Mouse (Mus musculus): ENCODE data around the gene Hvcn1. TPM values are rescaled to one million over a fixed set of nuclear protein-coding genes. Genes with fewer than 3 reads are reported as not detected.
"Not testable (repeated sequence)": the region's sequence is repeated elsewhere in the genome, so short reads cannot be mapped to it uniquely, and the experiment has no call there.

Hvcn1 gene
- polyA plus RNA-seq, 1 experiment from 2014 or later = 14.6 TPM

- Histone ChIP-seq H3K9me3 (ENCODE audit: low read length) (no peaks in the 10 kb centered on the region), H3K4me2 (replicated peaks; ENCODE audit: low read depth, low read length) (no peak overlapping the region), H3K4me3 (ENCODE audit: low read length) (no peak overlapping the region), H3K4me1 (ENCODE audit: insufficient read depth, low read length) (no peaks in the 10 kb centered on the region), H3K36me3 (ENCODE audit: insufficient read depth, low read length) (no peaks in the 10 kb centered on the region), H3K27me3 (ENCODE audit: insufficient read depth, low read length) (no peaks in the 10 kb centered on the region), H3K27ac (ENCODE audit: low read length) (no peak overlapping the region), H3K9ac (replicated peaks; ENCODE audit: low read length) (no peak overlapping the region)
- ATAC-seq (ENCODE audit: low FRiP score, low TSS enrichment) = no peak
- WGBS = 85% methylated on average over 4 of the region's 4 CpGs
Measured at GRCm38 (mm10) chr5:122200872-122201271, 5.7 kb upstream of the Hvcn1 start.

- Histone ChIP-seq H3K4me2 (replicated peaks; ENCODE audit: low read depth, low read length) (no peak overlapping the region), H3K4me3 (ENCODE audit: low read length) (no peak overlapping the region), H3K4me1 (ENCODE audit: insufficient read depth, low read length) (no peaks in the 10 kb centered on the region), H3K9ac (replicated peaks; ENCODE audit: low read length) (no peak overlapping the region), H3K27me3 (ENCODE audit: insufficient read depth, low read length) (no peaks in the 10 kb centered on the region), H3K27ac (ENCODE audit: low read length) (no peak overlapping the region), H3K36me3 (ENCODE audit: insufficient read depth, low read length) (no peaks in the 10 kb centered on the region), H3K9me3 (ENCODE audit: low read length) (no peaks in the 10 kb centered on the region)
- 84% methylated on average over 6 of the region's 6 CpGs for WGBS
- no peak for ATAC-seq (ENCODE audit: low FRiP score, low TSS enrichment)
Measured at GRCm38 (mm10) chr5:122201904-122202303, 4.7 kb upstream of the Hvcn1 start.

GRCm38 (mm10) chr5:122204180-122204579 is 2.4 kb upstream of the Hvcn1 start:
- no peak overlapping the region for H3K4me3 ChIP-seq (ENCODE audit: low read length)
- no peaks in the 10 kb centered on the region for H3K36me3 ChIP-seq (ENCODE audit: insufficient read depth, low read length)
- H3K27ac ChIP-seq (ENCODE audit: low read length) = no peak overlapping the region
- WGBS = 58% methylated on average over 2 of the region's 2 CpGs
- no peak overlapping the region for H3K9ac ChIP-seq (replicated peaks; ENCODE audit: low read length)
- no peaks in the 10 kb centered on the region for H3K27me3 ChIP-seq (ENCODE audit: insufficient read depth, low read length)
- no peak for ATAC-seq (ENCODE audit: low FRiP score, low TSS enrichment)
- no peak overlapping the region for H3K4me2 ChIP-seq (replicated peaks; ENCODE audit: low read depth, low read length)
- peaks cover 5% of the 10 kb centered on the region for H3K4me1 ChIP-seq (ENCODE audit: insufficient read depth, low read length)
- H3K9me3 ChIP-seq (ENCODE audit: low read length) = no peaks in the 10 kb centered on the region

GRCm38 (mm10) chr5:122208909-122209308 is 2.3 kb downstream of the Hvcn1 start:
- WGBS = 40% methylated on average over 6 of the region's 6 CpGs
- peak overlapping the region; percentile 79 for H3K27ac ChIP-seq (ENCODE audit: low read length)

GRCm38 (mm10) chr5:122209591-122210368 is 3.2 kb downstream of the Hvcn1 start:
- Histone ChIP-seq H3K9me3 (ENCODE audit: low read length) (no peaks in the 10 kb centered on the region), H3K27me3 (ENCODE audit: insufficient read depth, low read length) (no peaks in the 10 kb centered on the region), H3K4me3 (ENCODE audit: low read length) (peak overlapping the region; percentile 49), H3K4me2 (replicated peaks; ENCODE audit: low read depth, low read length) (peak overlapping the region; percentile 64), H3K4me1 (ENCODE audit: insufficient read depth, low read length) (peaks cover 22% of the 10 kb centered on the region), H3K9ac (replicated peaks; ENCODE audit: low read length) (peak overlapping the region; percentile 70), H3K27ac (ENCODE audit: low read length) (peak overlapping the region; percentile 79), H3K36me3 (ENCODE audit: insufficient read depth, low read length) (no peaks in the 10 kb centered on the region)
- WGBS = 2% methylated on average over 21 of the region's 21 CpGs
- peak; percentile 92 for ATAC-seq (ENCODE audit: low FRiP score, low TSS enrichment)

More at GRCm38 (mm10) chr5:122208909-122209308, 2.3 kb downstream of the Hvcn1 start:
- Histone ChIP-seq H3K36me3 (ENCODE audit: insufficient read depth, low read length) (no peaks in the 10 kb centered on the region), H3K4me2 (replicated peaks; ENCODE audit: low read depth, low read length) (peak overlapping the region; percentile 64), H3K9ac (replicated peaks; ENCODE audit: low read length) (peak overlapping the region; percentile 70; the same call in 1 of the 2 replicates), H3K9me3 (ENCODE audit: low read length) (no peaks in the 10 kb centered on the region), H3K27me3 (ENCODE audit: insufficient read depth, low read length) (no peaks in the 10 kb centered on the region), H3K4me3 (ENCODE audit: low read length) (no peak overlapping the region), H3K4me1 (ENCODE audit: insufficient read depth, low read length) (peaks cover 22% of the 10 kb centered on the region)
- ATAC-seq (ENCODE audit: low FRiP score, low TSS enrichment) = no peak

GRCm38 (mm10) chr5:122210890-122211289 is 4.3 kb downstream of the Hvcn1 start:
- no peak overlapping the region for H3K4me3 ChIP-seq (ENCODE audit: low read length)
- no peak for ATAC-seq (ENCODE audit: low FRiP score, low TSS enrichment)
- H3K27ac ChIP-seq (ENCODE audit: low read length) = no peak overlapping the region
- no peaks in the 10 kb centered on the region for H3K36me3 ChIP-seq (ENCODE audit: insufficient read depth, low read length)
- peaks cover 22% of the 10 kb centered on the region for H3K4me1 ChIP-seq (ENCODE audit: insufficient read depth, low read length)
- WGBS = 84% methylated on average over 8 of the region's 8 CpGs
- H3K4me2 ChIP-seq (replicated peaks; ENCODE audit: low read depth, low read length) = no peak overlapping the region
- H3K27me3 ChIP-seq (ENCODE audit: insufficient read depth, low read length) = no peaks in the 10 kb centered on the region
- no peak overlapping the region for H3K9ac ChIP-seq (replicated peaks; ENCODE audit: low read length)
- no peaks in the 10 kb centered on the region for H3K9me3 ChIP-seq (ENCODE audit: low read length)

- H3K4me3 ChIP-seq (ENCODE audit: low read length) = no peak overlapping the region
- H3K9ac ChIP-seq (replicated peaks; ENCODE audit: low read length) = no peak overlapping the region
- H3K27ac ChIP-seq (ENCODE audit: low read length) = no peak overlapping the region
- peaks cover 22% of the 10 kb centered on the region for H3K4me1 ChIP-seq (ENCODE audit: insufficient read depth, low read length)
- H3K27me3 ChIP-seq (ENCODE audit: insufficient read depth, low read length) = no peaks in the 10 kb centered on the region
- no peaks in the 10 kb centered on the region for H3K9me3 ChIP-seq (ENCODE audit: low read length)
- H3K4me2 ChIP-seq (replicated peaks; ENCODE audit: low read depth, low read length) = no peak overlapping the region
- H3K36me3 ChIP-seq (ENCODE audit: insufficient read depth, low read length) = 0 out of 2 replicates have a peak, but pooled peaks cover 2% of the 10 kb centered on the region
- 83% methylated on average over 8 of the region's 8 CpGs for WGBS
- no peak for ATAC-seq (ENCODE audit: low FRiP score, low TSS enrichment)
Measured at GRCm38 (mm10) chr5:122212125-122212524, 5.5 kb downstream of the Hvcn1 start.

GRCm38 (mm10) chr5:122212820-122213219 is 6.2 kb downstream of the Hvcn1 start:
- not testable (repeated sequence) for H3K27me3 ChIP-seq (ENCODE audit: insufficient read depth, low read length); H3K9me3 ChIP-seq (ENCODE audit: low read length); H3K36me3 ChIP-seq (ENCODE audit: insufficient read depth, low read length); ATAC-seq (ENCODE audit: low FRiP score, low TSS enrichment); H3K9ac ChIP-seq (replicated peaks; ENCODE audit: low read length); H3K27ac ChIP-seq (ENCODE audit: low read length); H3K4me2 ChIP-seq (replicated peaks; ENCODE audit: low read depth, low read length); H3K4me3 ChIP-seq (ENCODE audit: low read length)
- 96% methylated on average over 1 of the region's 1 CpGs for WGBS
- peaks cover 22% of the 10 kb centered on the region for H3K4me1 ChIP-seq (ENCODE audit: insufficient read depth, low read length)

GRCm38 (mm10) chr5:122213861-122214260 is 7.3 kb downstream of the Hvcn1 start:
- no peak overlapping the region for H3K4me2 ChIP-seq (replicated peaks; ENCODE audit: low read depth, low read length)
- 77% methylated on average over 6 of the region's 6 CpGs for WGBS
- ATAC-seq (ENCODE audit: low FRiP score, low TSS enrichment) = no peak
- no peak overlapping the region for H3K4me3 ChIP-seq (ENCODE audit: low read length)
- no peak overlapping the region for H3K27ac ChIP-seq (ENCODE audit: low read length)
- no peaks in the 10 kb centered on the region for H3K27me3 ChIP-seq (ENCODE audit: insufficient read depth, low read length)
- H3K9ac ChIP-seq (replicated peaks; ENCODE audit: low read length) = no peak overlapping the region
- H3K4me1 ChIP-seq (ENCODE audit: insufficient read depth, low read length) = peaks cover 22% of the 10 kb centered on the region
- H3K9me3 ChIP-seq (ENCODE audit: low read length) = no peaks in the 10 kb centered on the region
- H3K36me3 ChIP-seq (ENCODE audit: insufficient read depth, low read length) = 0 out of 2 replicates have a peak, but pooled peaks cover 2% of the 10 kb centered on the region

- Histone ChIP-seq H3K9me3 (ENCODE audit: low read length) (no peaks in the 10 kb centered on the region), H3K4me2 (replicated peaks; ENCODE audit: low read depth, low read length) (no peak overlapping the region), H3K9ac (replicated peaks; ENCODE audit: low read length) (no peak overlapping the region), H3K27ac (ENCODE audit: low read length) (no peak overlapping the region), H3K27me3 (ENCODE audit: insufficient read depth, low read length) (no peaks in the 10 kb centered on the region), H3K4me3 (ENCODE audit: low read length) (no peak overlapping the region), H3K36me3 (ENCODE audit: insufficient read depth, low read length) (0 out of 2 replicates have a peak, but pooled peaks cover 2% of the 10 kb centered on the region), H3K4me1 (ENCODE audit: insufficient read depth, low read length) (peaks cover 31% of the 10 kb centered on the region)
- ATAC-seq (ENCODE audit: low FRiP score, low TSS enrichment) = no peak
- 82% methylated on average over 6 of the region's 6 CpGs for WGBS
Measured at GRCm38 (mm10) chr5:122217636-122218035, 11.0 kb downstream of the Hvcn1 start.
